Mouse (Mus musculus): ENCODE results near the gene Tbc1d22b.

DNA sequence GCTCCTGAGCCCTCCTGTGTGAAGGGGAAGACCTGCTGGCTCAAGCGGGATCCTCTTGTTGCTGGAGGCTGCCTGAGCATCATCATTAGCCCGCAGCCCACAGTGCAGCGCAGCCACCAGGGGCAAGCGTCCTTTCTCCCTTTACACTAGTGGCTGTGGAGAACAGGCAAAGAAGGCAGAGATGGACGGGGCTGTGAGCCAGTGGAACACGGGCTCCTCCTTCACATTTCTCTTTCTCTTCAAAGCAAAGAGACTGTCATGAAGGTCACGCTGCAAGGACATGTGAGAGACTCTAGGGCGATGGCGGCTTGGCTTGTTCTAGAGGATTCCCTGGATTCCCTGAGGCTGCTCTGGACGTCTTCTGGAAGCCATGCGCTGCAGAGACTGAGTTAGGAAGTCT, 91.4 kb downstream of the Tbc1d22b start:
- TF ChIP-seq GATA1 (IDR thresholded peaks at IDR 0.05; ENCODE audit: borderline replicate concordance, low read length) (no peak), FLI1 (IDR thresholded peaks at IDR 0.05; ENCODE audit: low read length) (no peak)
